Comparison of ENCODE assay signal across 17 mouse cellular contexts in genomic region chr2:120096711-120097110, GRCm38 (mm10).
"Had no signal": no experiment of that assay in that cellular context is flagged by ENCODE, and none has a peak within 500 bp of the region (broad histone marks: within the 10 kb centered on the region; RNA-seq: fewer than 3 reads in every experiment).

No protein-coding gene starts in this region.

- H3K4me2 ChIP-seq: limb, embryonic 12.5 days; liver, embryonic 15.5 days; midbrain, embryonic 12.5 days; neural tube, embryonic 13.5 days had no signal

- H3K4me1 ChIP-seq: limb, embryonic 12.5 days; midbrain, embryonic 12.5 days; neural tube, embryonic 13.5 days had no signal

- H3K4me3 ChIP-seq: limb, embryonic 12.5 days; liver, embryonic 15.5 days; midbrain, embryonic 12.5 days; neural tube, embryonic 13.5 days had no signal

- H3K27me3 ChIP-seq: limb, embryonic 12.5 days; liver, embryonic 15.5 days; midbrain, embryonic 12.5 days; neural tube, embryonic 13.5 days had no signal

- H3K27ac ChIP-seq: kidney, postnatal 0 days; limb, embryonic 12.5 days; liver, embryonic 15.5 days; midbrain, embryonic 12.5 days; neural tube, embryonic 13.5 days had no signal

- ATAC-seq: lung, postnatal 0 days; midbrain, embryonic 16.5 days had no signal

- H3K36me3 ChIP-seq: limb, embryonic 12.5 days; midbrain, embryonic 12.5 days; neural tube, embryonic 13.5 days had no signal

- H3K9ac ChIP-seq: limb, embryonic 12.5 days; liver, embryonic 15.5 days; midbrain, embryonic 12.5 days; neural tube, embryonic 13.5 days had no signal

- DNase-seq: kidney, postnatal 36 days; layer of hippocampus, adult 9-11 months; layer of hippocampus, postnatal 36 days; liver; lung, adult 2 months; lung, postnatal 36 days; retina, postnatal 1 day; right cerebral cortex, postnatal 4 days; thymus, adult 18-20 months; thymus, postnatal 14 days had no signal

- H3K9me3 ChIP-seq: limb, embryonic 12.5 days; liver, embryonic 15.5 days; midbrain, embryonic 12.5 days; neural tube, embryonic 13.5 days had no signal
